Mouse (Mus musculus) neural tube, embryonic 10.5 days (tissue): ENCODE data around the gene Rep15.

ENCODE experiments used
- DNase-seq: peaks from one replicate; pipeline ENCODE4 v3.0.0-alpha.2; 2017; ENCODE audit warnings: low spot score; ENCODE audit errors: extremely low spot score

The Rep15 gene

GRCm38 (mm10) chr6:147032303-147032925 is at the start of gene Rep15:
Gene Rep15, plus strand, starts transcription at chr6:147032584.
- no peak for DNase-seq

GRCm38 (mm10) chr6:146984569-146984968 is 47.8 kb upstream of the Rep15 start:
- DNase-seq, result no peak

GRCm38 (mm10) chr6:146994236-146994635 is 38.1 kb upstream of the Rep15 start:
- peak; percentile 30 for DNase-seq

GRCm38 (mm10) chr6:146995391-146995790 is 37.0 kb upstream of the Rep15 start:
- no peak for DNase-seq

- no peak for DNase-seq
Measured at GRCm38 (mm10) chr6:146995878-146996277, 36.5 kb upstream of the Rep15 start.

GRCm38 (mm10) chr6:146997006-146997405 is 35.4 kb upstream of the Rep15 start:
- DNase-seq, result no peak

GRCm38 (mm10) chr6:146998710-146999109 is 33.7 kb upstream of the Rep15 start:
- no peak for DNase-seq

GRCm38 (mm10) chr6:146999302-146999701 is 33.1 kb upstream of the Rep15 start:
- no peak for DNase-seq

- DNase-seq, result no peak
Measured at GRCm38 (mm10) chr6:146999755-147000154, 32.6 kb upstream of the Rep15 start.

- DNase-seq, result peak; percentile 61
Measured at GRCm38 (mm10) chr6:147008148-147008547, 24.2 kb upstream of the Rep15 start.

GRCm38 (mm10) chr6:147010358-147010757 is 22.0 kb upstream of the Rep15 start:
- DNase-seq, result no peak

GRCm38 (mm10) chr6:147010811-147011520 is 21.4 kb upstream of the Rep15 start:
- no peak for DNase-seq

- no peak for DNase-seq
Measured at GRCm38 (mm10) chr6:147011555-147011954, 20.8 kb upstream of the Rep15 start.

GRCm38 (mm10) chr6:147011977-147012376 is 20.4 kb upstream of the Rep15 start:
- no peak for DNase-seq

- DNase-seq, result no peak
Measured at GRCm38 (mm10) chr6:147013546-147013945, 18.8 kb upstream of the Rep15 start.

- no peak for DNase-seq
Measured at GRCm38 (mm10) chr6:147017906-147018305, 14.5 kb upstream of the Rep15 start.

GRCm38 (mm10) chr6:147018364-147018763 is 14.0 kb upstream of the Rep15 start:
- DNase-seq, result no peak

GRCm38 (mm10) chr6:147021181-147021580 is 11.2 kb upstream of the Rep15 start:
- peak; percentile 6 for DNase-seq

GRCm38 (mm10) chr6:147022375-147023132 is 9.8 kb upstream of the Rep15 start:
- DNase-seq, result peak; percentile 4

- DNase-seq, result no peak
Measured at GRCm38 (mm10) chr6:147023133-147023395, 9.3 kb upstream of the Rep15 start.

GRCm38 (mm10) chr6:147023568-147023967 is 8.8 kb upstream of the Rep15 start:
- DNase-seq, result peak; percentile 0

GRCm38 (mm10) chr6:147024761-147025160 is 7.6 kb upstream of the Rep15 start:
- DNase-seq, result no peak

GRCm38 (mm10) chr6:147028396-147028795 is 4.0 kb upstream of the Rep15 start:
- DNase-seq, result no peak
